Mouse (Mus musculus): ENCODE measurements around the gene 4930579F01Rik. TPM values are rescaled to one million over a fixed set of nuclear protein-coding genes. Genes with fewer than 3 reads are reported as not detected.
"Not testable (repeated sequence)": the region's sequence is repeated elsewhere in the genome, so short reads cannot be mapped to it uniquely, and the experiment has no call there.

The 4930579F01Rik gene
- total RNA-seq, 1 experiment from 2014 or later, result not detected

DNA sequence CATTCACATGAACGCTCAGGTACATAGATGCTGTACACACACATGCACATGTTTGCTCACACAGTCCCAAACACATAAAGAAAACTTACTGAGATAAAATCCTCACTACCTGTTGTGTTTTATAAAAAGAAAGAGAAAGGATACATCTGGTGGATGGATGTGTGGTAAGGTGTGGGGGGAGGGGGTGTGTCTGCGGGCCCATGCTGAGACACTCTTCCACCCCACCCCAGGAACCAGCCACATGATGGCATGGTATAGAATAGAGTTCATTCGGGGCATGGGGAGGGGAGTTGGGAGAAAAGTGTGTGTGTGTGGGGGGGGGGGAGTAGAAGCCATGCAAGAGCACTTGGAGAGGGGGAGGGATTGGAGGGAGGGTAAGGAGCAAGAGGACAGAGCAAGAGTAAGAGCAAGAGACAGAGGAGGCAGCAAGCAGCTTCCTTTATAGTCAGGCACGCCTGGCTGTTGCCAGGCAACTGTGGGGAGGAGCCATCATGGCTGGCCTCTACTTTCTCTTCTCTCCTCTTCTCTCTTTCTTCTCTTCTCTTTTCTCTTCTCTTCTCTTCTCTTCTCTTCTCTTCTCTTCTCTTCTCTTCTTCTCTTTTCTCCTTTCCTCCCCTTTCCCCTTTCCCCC, 31.0 kb downstream of the 4930579F01Rik start:
- no peak for ATAC-seq (ENCODE audit: extremely low read depth, insufficient number of reproducible peaks, low FRiP score, poor library complexity, severe bottlenecking)

DNA sequence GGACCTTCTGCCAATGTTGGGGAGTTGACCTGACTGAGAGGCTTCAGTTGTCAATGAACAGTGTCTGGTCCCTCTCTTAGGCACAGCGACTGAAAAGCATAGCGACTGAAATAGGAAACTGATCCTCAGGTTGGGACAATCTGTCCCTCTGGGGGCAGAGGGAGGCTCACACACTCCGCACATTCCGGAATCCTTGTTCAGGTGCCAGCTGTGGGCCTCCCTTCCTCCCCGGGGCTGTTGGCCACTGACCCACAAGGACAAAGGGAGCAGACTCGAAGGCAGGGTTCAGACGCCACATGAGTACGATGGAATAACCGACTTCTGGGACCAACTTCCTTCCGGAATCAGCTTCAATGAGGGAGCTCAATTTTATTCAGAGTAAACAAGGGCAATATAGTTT, 32.0 kb downstream of the 4930579F01Rik start:
- no peak for ATAC-seq (ENCODE audit: extremely low read depth, insufficient number of reproducible peaks, low FRiP score, poor library complexity, severe bottlenecking)

DNA sequence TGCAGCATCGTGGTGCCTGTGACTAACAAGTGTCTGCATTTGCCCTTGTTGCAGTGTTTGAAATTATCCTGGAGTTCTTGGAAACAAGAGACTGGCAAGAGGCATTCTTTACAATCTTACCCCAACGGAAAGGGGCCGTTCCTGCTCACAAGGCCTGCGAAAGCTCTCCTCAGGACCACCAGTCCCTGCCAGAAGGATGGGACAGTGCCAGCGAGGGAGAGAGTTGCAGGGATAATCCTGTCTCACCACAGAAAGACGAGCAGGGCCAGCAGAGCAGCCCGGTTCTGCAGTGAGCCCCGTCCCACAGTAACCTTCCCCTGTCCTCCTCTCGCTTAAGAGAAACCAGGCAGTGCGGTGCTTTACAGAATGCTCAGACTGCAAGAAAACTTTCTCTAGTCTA, 37.0 kb downstream of the 4930579F01Rik start:
- no peak for ATAC-seq (ENCODE audit: extremely low read depth, insufficient number of reproducible peaks, low FRiP score, poor library complexity, severe bottlenecking)

DNA sequence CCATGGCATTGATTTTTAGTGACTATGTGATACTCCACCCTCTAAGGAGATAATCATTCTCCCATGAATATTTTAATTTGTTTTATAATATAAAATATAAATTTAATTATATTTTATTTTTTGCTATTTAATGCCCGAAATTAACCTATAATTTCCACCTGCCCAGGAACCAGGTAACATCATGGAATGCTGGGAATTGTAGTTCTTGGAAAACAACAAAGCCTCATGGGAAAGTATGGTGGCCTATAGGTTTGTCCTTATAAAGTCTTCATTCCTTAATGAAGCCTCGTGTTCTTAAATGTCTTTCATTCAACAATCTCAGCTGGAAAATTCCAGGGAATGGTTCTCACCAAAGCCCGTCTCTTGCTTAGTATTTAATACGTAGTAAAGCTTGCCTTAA, 38.6 kb downstream of the 4930579F01Rik start:
- ATAC-seq (ENCODE audit: extremely low read depth, insufficient number of reproducible peaks, low FRiP score, poor library complexity, severe bottlenecking), result no peak

DNA sequence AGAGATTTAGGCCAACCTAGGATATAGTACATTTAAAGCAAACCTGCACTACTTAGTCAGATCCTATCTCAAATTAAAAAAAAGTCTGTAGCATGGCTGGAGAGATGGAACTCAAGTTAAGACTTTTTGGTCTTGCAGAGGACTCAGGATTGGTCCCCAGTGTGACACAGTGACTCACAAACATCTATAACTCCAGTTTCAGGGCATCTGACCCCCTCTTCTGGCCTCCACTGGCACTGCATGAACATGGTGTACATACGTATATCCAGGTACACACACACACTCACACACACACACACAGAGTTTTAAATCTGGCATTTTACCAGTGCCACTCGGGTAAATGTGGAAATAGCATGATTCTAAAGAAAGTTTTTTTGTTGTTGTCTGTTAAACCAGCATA, 44.8 kb downstream of the 4930579F01Rik start:
- no peak for ATAC-seq (ENCODE audit: extremely low read depth, insufficient number of reproducible peaks, low FRiP score, poor library complexity, severe bottlenecking)

DNA sequence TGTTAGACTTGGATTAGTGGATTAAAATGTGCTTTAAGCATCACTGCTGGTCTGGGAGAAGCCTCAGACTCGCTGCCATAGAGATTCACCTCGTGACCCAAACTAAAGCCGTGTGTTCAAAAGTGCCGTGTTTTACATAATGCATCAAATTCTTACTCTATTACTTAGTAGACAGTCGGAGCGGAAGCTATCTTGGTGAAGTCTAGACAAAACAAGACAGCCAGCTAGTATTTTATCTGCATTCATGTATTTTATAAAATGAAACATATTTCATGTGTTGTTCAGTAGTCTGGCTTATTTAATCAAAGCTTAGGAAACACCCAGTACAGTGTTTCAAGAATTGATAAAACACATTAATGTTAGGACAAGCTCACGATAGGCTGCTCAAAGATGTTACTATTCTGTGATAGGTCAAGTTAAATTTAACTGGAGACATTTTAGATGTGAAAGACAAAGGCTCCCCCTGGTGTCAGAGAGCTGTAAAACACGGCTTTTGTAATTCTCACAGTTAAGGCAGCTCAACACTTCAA, 48.9 kb downstream of the 4930579F01Rik start, which contains the start of gene Mttp:
Mttp (minus strand) TSS at position 327 of the 530 bp plus-strand sequence.
- peak; percentile 66 for ATAC-seq (ENCODE audit: extremely low read depth, insufficient number of reproducible peaks, low FRiP score, poor library complexity, severe bottlenecking)

DNA sequence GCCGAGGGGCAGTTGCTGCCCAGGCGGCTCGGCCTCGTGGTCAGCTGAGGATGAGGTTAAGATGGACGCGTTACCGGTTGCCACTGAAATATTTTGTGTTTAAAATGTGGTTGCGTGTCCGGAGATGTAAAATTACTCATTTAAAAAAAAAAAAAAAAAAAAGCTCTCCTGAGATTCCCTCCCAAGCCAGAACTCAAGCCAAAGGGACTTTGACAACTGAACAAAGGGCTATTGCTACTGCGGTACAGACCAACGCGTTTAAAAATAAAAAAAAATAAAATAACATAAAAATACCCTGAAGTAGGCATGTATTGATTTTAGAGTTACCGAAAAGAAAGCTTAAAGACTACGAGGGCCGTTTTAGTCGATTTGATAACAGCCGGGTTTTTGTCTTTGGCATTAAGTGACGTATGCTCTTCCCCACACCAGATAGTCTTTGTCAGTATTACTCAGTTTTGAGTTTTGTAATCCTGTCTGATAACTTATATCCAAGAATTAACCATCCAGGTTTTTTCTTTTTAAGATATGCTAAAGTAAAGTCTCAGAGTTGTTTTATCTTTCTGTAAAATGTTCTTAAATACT, 49.5 kb downstream of the 4930579F01Rik start:
- ATAC-seq (ENCODE audit: extremely low read depth, insufficient number of reproducible peaks, low FRiP score, poor library complexity, severe bottlenecking), result no peak

DNA sequence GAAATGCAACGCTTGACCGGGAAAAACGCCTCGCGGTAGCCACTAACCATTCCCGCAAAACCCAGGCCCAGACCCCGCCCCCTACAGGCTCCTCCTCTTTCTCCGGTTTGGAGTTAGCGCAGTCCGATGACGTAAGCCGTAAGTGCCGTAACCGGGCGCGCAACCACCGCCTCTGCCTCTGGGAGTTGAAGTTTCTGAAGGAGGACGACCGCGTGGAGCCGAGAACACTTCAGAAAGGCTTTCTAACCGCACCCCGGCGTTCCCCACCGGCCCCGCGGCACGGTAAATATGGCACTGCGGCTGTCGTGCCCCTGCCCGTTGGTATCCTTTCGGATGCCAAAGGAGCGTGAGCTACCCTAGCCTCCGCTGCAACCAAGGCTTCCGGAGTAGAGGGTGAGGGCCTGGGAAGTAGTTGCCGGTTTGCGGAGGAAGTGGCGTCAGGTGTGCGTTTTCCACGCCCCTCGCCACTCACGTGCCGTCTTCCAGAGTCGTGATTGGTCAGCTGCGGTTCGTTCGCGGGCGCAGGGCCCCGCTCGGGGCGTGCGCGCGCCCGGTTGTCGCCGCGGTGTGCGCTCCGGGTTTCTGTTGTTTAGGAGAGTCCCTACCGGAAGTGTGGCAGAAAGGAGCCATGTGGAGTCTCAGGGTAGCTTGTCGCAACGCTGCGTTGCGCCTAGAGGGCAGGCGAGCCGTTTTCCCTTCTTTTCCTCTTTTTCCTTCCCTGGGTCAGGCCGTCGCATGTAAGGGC, 50.1 kb downstream of the 4930579F01Rik start, which contains the start of gene Trmt10a:
Trmt10a (plus strand) TSS at position 134 of the 745 bp plus-strand sequence.
- ATAC-seq (ENCODE audit: extremely low read depth, insufficient number of reproducible peaks, low FRiP score, poor library complexity, severe bottlenecking), result peak; percentile 90

DNA sequence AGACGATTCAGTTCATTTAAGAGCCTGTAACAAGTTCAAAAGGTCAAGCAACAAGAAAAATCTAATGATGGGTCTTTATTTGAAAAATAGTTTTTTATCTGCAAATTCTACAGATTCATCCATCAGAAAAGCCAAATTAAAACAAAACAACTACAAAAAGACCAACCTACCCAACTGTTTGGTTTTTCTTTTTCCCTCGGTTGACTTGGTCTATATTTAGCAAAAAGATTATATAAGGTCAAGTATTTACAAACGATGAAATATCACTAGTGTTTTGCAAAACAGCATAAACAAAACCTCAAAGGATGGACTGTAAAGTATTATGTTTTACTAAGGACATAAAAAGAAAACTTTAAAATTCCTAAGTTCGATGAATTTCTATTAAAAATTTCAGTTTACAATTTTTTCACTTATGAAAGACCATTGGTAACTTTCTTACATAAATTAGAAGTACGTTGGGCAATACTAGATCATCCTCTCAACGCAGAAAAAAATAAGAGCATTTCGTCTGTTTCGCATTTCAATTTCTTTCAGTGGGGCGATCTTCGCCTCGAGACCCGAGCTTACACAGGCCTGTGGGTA, 50.8 kb downstream of the 4930579F01Rik start:
- ATAC-seq (ENCODE audit: extremely low read depth, insufficient number of reproducible peaks, low FRiP score, poor library complexity, severe bottlenecking), result no peak

DNA sequence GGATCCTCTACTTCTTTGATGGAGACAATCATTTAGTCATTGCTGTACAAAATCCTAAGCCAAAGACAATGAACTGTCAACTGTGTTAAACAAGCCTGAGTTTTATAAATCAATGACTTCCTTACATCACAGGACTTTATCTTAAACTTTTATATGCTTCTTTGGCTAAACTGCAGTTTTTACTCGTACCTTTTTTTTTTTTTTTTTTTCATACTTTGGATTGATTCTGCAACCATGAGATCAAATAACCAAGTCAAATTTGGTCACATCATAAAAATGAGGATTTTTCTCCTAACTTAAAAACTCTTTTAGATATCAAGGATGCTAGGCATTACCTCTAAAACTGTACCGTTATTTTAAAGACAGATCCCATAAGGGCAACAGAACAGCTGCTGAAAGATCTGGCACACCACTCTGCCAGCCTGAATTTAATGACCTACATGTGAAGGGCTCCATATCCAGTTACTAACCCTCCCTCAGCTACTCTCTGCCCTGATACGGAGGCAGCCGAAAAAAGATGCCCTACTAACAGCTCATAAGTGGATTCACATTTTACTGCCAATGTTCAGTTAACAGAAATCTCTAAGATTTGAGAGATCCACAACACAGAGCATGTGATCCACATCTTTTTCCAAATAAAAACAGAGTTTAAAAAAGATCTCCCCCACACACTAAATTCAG, 51.4 kb downstream of the 4930579F01Rik start:
- no peak for ATAC-seq (ENCODE audit: extremely low read depth, insufficient number of reproducible peaks, low FRiP score, poor library complexity, severe bottlenecking)

DNA sequence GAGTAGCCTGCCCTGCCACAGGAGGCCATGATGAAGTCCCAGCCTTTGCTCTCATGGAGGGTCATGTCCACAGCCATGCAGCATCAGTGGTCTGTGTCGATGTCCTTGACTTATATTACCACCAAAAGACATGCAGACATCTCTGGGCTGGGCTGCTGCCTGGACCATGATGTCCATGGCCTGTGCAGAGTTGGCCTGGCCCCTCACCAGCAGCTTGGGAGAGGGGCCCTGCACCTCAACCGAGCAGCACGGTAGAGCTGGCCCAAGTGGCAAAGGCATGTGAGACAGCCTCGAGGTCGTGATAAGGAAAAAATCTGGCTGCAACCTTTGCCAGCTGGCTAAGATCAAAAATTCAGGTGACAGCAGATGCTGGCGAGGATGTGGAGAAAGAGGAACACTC, 54.0 kb downstream of the 4930579F01Rik start:
- no peak for ATAC-seq (ENCODE audit: extremely low read depth, insufficient number of reproducible peaks, low FRiP score, poor library complexity, severe bottlenecking)

DNA sequence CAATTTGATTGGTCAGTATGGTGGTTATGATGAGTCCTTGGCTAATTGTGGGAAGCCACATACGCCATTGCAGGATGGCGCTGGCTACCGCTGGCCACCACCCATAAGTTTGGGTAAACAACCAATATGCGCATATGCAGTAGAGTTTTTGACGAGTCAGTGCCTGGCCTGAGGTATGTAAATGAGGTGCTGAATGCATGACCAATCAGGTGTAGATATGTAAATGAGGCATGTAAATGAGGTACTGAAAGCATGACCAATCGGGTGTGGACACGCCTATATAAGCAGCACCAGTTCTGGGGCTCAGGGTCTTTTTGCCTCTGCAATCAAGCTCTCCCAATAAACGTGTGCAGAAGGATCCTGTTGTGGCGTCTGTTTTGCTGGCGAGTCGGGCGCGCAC, 55.5 kb downstream of the 4930579F01Rik start:
- ATAC-seq (ENCODE audit: extremely low read depth, insufficient number of reproducible peaks, low FRiP score, poor library complexity, severe bottlenecking), result not testable (repeated sequence)

DNA sequence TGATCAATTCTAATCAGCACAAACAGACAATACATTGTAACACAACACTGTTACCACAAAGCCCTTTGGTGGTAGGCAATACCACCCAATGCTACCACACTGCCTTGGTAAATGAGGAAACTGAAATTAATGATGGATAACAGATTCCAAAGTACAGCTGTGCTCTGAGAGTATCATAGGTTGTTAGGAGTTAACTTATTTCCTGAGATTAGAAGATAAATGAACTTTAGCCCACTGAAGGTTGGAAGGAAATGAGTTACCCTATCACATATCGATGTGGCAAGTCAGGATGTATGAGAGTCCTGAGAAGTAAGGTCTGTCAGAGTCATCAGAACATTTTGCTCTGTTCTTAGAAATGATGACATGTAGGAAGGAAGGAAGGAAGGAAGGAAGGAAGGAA, 59.1 kb downstream of the 4930579F01Rik start:
- ATAC-seq (ENCODE audit: extremely low read depth, insufficient number of reproducible peaks, low FRiP score, poor library complexity, severe bottlenecking), result no peak

DNA sequence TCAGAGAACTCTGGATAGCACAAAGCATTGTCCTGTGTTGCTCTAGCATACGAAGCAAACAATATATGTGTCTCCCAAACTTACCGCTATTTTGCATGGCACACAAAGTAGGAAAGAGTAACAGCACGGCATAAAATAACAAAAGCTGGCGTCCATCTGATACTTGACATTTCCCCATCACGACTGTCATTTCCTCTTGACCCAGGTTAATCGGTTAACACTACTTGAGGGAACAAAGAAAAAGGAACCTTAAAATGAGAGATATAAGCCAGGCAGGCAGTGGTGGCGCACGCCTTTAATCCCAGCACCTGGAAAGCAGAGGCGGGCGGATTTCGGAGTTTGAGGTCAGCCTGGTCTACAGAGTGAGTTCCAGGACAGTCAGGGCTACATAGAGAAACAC, 59.7 kb downstream of the 4930579F01Rik start:
- no peak for ATAC-seq (ENCODE audit: extremely low read depth, insufficient number of reproducible peaks, low FRiP score, poor library complexity, severe bottlenecking)

DNA sequence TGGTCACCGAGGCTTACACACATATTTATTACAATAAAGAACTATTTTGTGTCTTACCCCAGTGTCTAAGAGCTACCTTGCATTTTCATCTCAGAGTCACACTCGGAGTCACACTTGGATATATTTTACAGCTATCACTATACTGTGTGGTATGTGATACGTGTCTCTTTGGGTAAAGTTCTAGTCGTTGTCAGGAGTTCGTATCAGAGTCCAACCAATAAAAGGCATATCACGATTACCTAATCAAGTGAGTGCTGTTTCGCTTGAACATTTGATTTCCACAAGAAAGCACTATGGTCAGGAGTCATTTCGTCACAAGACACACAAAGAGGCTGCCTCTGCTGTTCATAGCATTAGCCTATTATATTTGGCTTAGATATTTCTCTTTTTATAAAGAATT, 60.2 kb downstream of the 4930579F01Rik start:
- no peak for ATAC-seq (ENCODE audit: extremely low read depth, insufficient number of reproducible peaks, low FRiP score, poor library complexity, severe bottlenecking)

DNA sequence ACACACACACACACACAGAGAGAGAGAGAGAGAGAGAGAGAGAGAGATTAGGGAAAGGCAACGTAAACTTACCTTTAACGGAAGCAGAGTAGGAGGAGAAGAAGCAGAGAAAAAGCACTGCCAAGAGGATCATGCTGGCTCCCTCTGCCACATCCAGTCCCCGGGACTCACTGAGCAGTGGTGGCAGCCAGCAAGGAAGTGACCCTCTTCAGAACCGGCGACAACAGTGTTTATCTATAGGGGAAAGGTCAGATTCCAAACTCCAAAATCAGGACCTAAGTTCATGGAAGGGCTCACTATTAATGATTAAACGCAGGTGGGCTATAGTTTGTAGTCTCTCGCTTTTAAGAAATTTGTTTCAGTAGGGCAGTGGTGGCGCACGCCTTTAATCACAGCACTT, 62.5 kb downstream of the 4930579F01Rik start:
- no peak for ATAC-seq (ENCODE audit: extremely low read depth, insufficient number of reproducible peaks, low FRiP score, poor library complexity, severe bottlenecking)

DNA sequence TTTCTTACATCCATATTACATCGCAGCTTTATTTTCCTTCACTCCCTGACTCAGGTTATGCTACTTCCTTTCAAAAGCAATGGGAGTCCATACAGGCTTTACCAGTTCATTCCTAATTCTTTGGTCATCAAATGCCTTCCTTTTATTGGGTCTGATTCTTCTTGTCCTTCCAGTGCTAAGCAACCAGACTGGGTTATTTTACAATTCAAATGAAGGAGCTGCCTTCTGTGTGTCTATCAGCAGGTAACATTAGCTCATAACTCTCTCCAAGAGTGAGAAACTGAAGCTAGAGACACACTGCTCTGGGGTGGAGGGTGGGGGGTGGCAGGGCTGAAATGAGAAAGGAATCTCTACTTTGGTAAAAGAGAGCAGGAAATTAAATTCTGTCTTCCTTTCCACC, 62.9 kb downstream of the 4930579F01Rik start:
- no peak for ATAC-seq (ENCODE audit: extremely low read depth, insufficient number of reproducible peaks, low FRiP score, poor library complexity, severe bottlenecking)

DNA sequence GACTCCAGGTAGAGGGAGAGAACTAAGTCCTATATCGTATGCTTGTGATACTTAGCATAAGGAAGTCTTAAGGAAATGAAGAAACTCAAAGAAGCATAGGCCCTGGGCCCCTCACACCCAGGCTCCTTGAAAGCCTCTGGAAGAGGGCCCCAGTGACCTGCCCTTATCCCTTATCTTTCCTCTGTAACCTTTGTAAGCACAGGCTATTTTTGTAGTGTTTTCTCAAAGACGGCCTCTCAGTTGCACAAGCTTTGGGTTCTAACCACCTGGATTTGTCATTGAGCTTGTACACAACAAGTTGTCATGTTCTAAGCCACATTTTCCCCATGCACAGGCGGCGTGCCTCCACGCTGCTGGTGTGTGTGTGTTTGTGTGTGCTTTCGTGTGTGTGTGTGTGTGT, 64.5 kb downstream of the 4930579F01Rik start:
- ATAC-seq (ENCODE audit: extremely low read depth, insufficient number of reproducible peaks, low FRiP score, poor library complexity, severe bottlenecking), result no peak

DNA sequence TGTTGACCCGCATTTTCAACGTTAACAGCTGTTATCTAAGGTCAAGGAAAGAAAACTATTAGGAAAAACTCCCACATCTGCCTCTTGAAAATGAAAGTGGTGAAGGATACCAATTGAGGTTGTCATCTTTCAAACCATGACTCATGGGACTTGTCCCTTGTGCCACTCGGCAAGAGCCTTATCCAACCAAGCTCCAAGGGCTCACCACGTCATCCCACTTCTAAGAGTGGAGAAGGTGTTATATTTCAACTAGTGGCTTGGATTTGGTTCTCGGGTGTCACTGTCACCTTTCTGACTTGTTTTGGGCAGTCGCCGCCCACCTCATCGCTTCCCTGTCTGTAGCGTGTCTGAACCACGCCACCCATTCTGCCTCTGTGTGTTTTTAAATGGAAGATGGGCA, 69.8 kb downstream of the 4930579F01Rik start:
- no peak for ATAC-seq (ENCODE audit: extremely low read depth, insufficient number of reproducible peaks, low FRiP score, poor library complexity, severe bottlenecking)
